Mouse (Mus musculus) megakaryocyte, embryonic 14.5 days (primary cell): Measurements from ENCODE around the gene Plin4. TPM values are rescaled to one million over a fixed set of nuclear protein-coding genes. Genes with fewer than 3 reads are reported as not detected.
A peak's percentile ranks its signal among the peaks of the same experiment; 100 is the strongest.
"Not testable (repeated sequence)": the region's sequence is repeated elsewhere in the genome, so short reads cannot be mapped to it uniquely, and the experiment has no call there.

Experiments used
- H3K27me3 ChIP-seq: replicated peaks from 2 replicates; pipeline ENCODE3; 2012; ENCODE audit warnings: inconsistent platforms
- H3K36me3 ChIP-seq: replicated peaks from 2 replicates; pipeline ENCODE3; 2012; ENCODE audit warnings: low read length, inconsistent platforms, mixed read lengths
- H3K4me1 ChIP-seq: 2 replicates; pipeline ENCODE4 v1.6.1; 2012; ENCODE audit warnings: inconsistent platforms
- H3K4me3 ChIP-seq: replicated peaks from 2 replicates; pipeline ENCODE3; 2012; ENCODE audit warnings: moderate library complexity, mild to moderate bottlenecking, inconsistent platforms
- H3K9me3 ChIP-seq: 2 replicates; pipeline ENCODE4 v1.6.1; 2012; ENCODE audit warnings: inconsistent platforms
- FLI1 ChIP-seq: IDR thresholded peaks from 2 replicates; pipeline ENCODE4 v1.6.1; 2012; ENCODE audit warnings: low read length, inconsistent platforms, mixed read lengths
- GATA1 ChIP-seq: IDR thresholded peaks from 3 replicates; pipeline ENCODE4 v1.6.1; 2012; ENCODE audit warnings: mixed read lengths, low read length, inconsistent platforms, borderline replicate concordance
- polyA plus RNA-seq: library from polyadenylated mRNA; stranded (reverse); fragments of >175 nt; gene quantifications from 2 replicates; pipeline ENCODE4 v1.2.3, GENCODE M21; 2012; ENCODE audit warnings: low replicate concordance; ENCODE audit not compliant: insufficient read depth

Plin4 gene
- polyA plus RNA-seq, 1 experiment = not detected

- Histone ChIP-seq H3K4me3 (peak within 1 kb of the TSS; percentile 93), H3K27me3 (no peaks in the 10 kb centered on the region), H3K9me3 (no peaks in the 10 kb centered on the region), H3K4me1 (peaks cover 60% of the 10 kb centered on the region), H3K36me3 (peaks cover 29% of the 10 kb centered on the region)
- TF ChIP-seq FLI1 = no peak
- no peak for TF ChIP-seq GATA1
These were observed 30.5 kb downstream of the Plin4 start, which contains the start of gene Hdgfl2 for GRCm38 (mm10) chr17:56078880-56079795. Gene Hdgfl2 (plus strand): TSS chr17:56079634.

- Histone ChIP-seq H3K36me3 (peaks cover 25% of the 10 kb centered on the region), H3K4me1 (peaks cover 64% of the 10 kb centered on the region), H3K4me3 (peak overlapping the region; percentile 93)
- not testable (repeated sequence) for H3K9me3 ChIP-seq, H3K27me3 ChIP-seq
These were observed 31.2 kb downstream of the Plin4 start for GRCm38 (mm10) chr17:56078361-56078760.

- TF ChIP-seq FLI1 = no peak
- no peak for TF ChIP-seq GATA1
- Histone ChIP-seq H3K27me3 (no peaks in the 10 kb centered on the region), H3K9me3 (no peaks in the 10 kb centered on the region), H3K4me3 (no peak overlapping the region), H3K36me3 (peaks cover 25% of the 10 kb centered on the region), H3K4me1 (peaks cover 65% of the 10 kb centered on the region)
These were observed 32.1 kb downstream of the Plin4 start for GRCm38 (mm10) chr17:56077523-56077922.

GRCm38 (mm10) chr17:56074827-56075208 lies 34.8 kb downstream of the Plin4 start, which contains the start of gene Ubxn6:
Gene Ubxn6 (minus strand): TSS chr17:56075028.
- TF ChIP-seq GATA1 (no peak), FLI1 (0 out of 2 replicates have a peak, but pooled peaks have one; percentile 25)
- Histone ChIP-seq H3K9me3 (no peaks in the 10 kb centered on the region), H3K4me1 (peaks cover 52% of the 10 kb centered on the region), H3K36me3 (peaks cover 38% of the 10 kb centered on the region), H3K4me3 (peak within 1 kb of the TSS; percentile 94), H3K27me3 (no peaks in the 10 kb centered on the region)

DNA sequence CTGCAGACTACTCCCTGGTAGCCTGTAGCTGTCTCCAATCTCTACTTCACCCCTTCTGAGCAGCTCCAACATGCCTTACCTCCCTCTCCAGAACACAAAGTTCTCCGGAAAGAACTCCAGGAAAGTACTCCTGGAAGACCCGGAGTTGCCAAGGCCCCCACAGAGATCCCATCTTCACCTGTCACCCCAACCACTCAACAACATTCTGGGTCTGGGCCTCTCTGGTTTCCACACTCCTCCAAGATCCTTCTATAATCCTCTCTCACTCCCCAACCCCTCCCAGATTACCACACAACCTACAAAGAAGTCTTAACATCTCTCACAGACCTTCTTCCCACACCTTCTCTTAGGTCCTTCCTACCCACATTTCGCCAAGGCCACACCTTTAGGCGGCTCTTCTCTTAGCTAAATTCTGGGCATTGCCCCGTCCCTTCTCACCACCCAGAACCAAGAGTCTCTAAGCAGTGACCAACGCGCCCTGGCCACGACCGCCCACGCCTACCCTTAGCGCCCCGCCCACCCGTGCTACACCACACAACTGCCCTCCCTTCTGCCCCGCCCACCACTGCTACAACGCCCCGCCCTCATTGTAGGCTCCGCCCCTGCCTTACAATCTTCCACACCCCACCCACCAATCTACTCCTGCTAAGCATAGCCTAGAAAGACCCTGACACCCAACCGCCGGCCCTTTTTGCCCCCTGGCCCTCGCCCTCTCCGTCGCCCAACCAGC lies 35.3 kb downstream of the Plin4 start:
- Histone ChIP-seq H3K9me3 (no peaks in the 10 kb centered on the region), H3K36me3 (peaks cover 44% of the 10 kb centered on the region), H3K27me3 (no peaks in the 10 kb centered on the region), H3K4me3 (peak overlapping the region; percentile 94), H3K4me1 (peaks cover 53% of the 10 kb centered on the region)
- TF ChIP-seq GATA1 (no peak), FLI1 (no peak)

DNA sequence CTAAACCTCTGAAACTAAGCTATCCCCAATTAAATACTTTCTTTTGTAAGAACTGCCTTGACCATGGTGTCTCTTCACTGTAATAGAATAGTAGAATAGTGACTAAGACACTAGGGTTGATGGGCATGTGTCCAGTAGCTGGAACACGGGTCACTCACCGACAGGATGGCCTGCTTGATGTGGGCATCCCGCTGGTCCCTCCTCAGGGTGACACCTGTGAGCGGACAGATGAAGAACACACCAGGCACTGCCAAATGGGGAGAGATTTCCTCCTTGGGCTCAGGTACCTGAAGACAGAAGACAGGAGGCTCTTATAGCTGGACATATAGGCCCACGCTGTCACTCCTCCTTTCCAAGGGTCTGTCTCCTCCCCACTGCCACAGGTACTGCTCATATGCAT lies 37.4 kb downstream of the Plin4 start:
- Histone ChIP-seq H3K4me1 (peaks cover 64% of the 10 kb centered on the region), H3K9me3 (no peaks in the 10 kb centered on the region), H3K4me3 (no peak overlapping the region), H3K36me3 (peaks cover 64% of the 10 kb centered on the region), H3K27me3 (no peaks in the 10 kb centered on the region)
- TF ChIP-seq FLI1 (no peak), GATA1 (no peak)

DNA sequence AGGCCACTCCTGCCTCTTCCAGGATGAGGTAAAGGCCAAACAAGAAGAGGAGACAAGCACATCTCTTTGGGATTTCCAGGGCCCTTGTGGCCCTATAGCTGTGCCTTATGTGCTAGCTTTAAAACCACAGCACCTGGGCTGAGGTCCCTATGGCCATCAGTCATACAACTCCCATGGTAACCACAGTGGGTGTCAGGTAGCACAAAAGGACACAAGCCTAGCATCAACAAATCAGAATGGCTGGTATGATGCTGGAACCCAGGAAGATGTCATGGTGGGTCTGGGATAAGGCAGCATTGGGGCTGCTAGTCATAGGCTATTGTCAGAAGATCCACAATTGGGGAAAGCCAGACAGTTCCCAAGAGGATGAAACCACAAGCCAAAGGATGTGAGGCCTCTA lies 38.5 kb downstream of the Plin4 start:
- H3K4me3 ChIP-seq = no peak overlapping the region
- H3K36me3 ChIP-seq = peaks cover 74% of the 10 kb centered on the region
- peaks cover 75% of the 10 kb centered on the region for H3K4me1 ChIP-seq
- H3K9me3 ChIP-seq = 0 out of 2 replicates have a peak, but pooled peaks cover 3% of the 10 kb centered on the region
- TF ChIP-seq GATA1 = no peak
- TF ChIP-seq FLI1 = no peak
- no peaks in the 10 kb centered on the region for H3K27me3 ChIP-seq

GRCm38 (mm10) chr17:56069066-56069465 lies 40.5 kb downstream of the Plin4 start:
- no peak overlapping the region for H3K4me3 ChIP-seq
- no peak for TF ChIP-seq FLI1
- no peak for TF ChIP-seq GATA1
- peaks cover 93% of the 10 kb centered on the region for H3K36me3 ChIP-seq
- peaks cover 80% of the 10 kb centered on the region for H3K4me1 ChIP-seq
- H3K27me3 ChIP-seq = no peaks in the 10 kb centered on the region
- H3K9me3 ChIP-seq = 0 out of 2 replicates have a peak, but pooled peaks cover 6% of the 10 kb centered on the region

DNA sequence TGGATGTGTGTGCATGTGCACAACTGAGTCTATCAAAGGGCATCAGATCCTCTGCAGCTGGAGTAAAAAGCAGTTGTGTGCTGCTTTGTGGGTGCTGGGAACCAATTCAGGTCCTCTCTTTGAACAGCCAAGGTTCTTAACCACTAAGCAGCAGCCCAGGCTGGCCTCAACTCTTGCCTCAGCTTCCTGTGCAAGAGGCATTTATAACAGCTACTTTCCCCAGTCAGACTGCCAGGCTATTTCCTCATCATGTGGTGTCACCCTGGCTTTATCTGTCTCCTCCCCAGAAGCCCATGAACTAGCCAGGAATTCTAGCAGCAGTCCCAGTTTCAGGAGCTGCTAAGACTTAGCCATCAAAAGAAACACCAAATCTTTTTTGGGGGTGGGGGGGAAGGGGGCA lies 43.2 kb downstream of the Plin4 start:
- peaks cover 98% of the 10 kb centered on the region for H3K36me3 ChIP-seq
- H3K27me3 ChIP-seq = no peaks in the 10 kb centered on the region
- peak overlapping the region; percentile 2 for H3K4me3 ChIP-seq
- 0 out of 2 replicates have a peak, but pooled peaks cover 6% of the 10 kb centered on the region for H3K9me3 ChIP-seq
- TF ChIP-seq GATA1 = no peak
- no peak for TF ChIP-seq FLI1
- H3K4me1 ChIP-seq = peaks cover 67% of the 10 kb centered on the region

DNA sequence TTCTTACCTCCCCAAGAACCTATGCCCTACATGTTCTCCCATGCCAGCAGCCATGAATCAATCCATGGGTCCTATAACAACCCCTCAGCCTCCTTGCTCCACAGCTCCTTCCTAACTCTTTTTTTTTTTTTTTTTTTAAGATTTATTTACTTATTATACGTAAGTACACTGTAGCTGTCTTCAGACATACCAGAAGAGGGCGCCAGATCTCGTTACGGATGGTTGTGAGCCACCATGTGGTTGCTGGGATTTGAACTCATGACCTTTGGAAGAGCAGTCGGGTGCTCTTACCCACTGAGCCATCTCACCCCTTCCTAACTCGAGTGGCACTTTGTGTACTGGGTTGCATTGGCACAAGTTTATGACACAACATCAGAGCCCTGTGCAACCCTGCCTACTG lies 43.9 kb downstream of the Plin4 start:
- H3K27me3 ChIP-seq, H3K9me3 ChIP-seq, H3K4me3 ChIP-seq: not testable (repeated sequence)
- H3K36me3 ChIP-seq = peaks cover 98% of the 10 kb centered on the region
- H3K4me1 ChIP-seq = peaks cover 60% of the 10 kb centered on the region
